In the genomic region with DNA sequence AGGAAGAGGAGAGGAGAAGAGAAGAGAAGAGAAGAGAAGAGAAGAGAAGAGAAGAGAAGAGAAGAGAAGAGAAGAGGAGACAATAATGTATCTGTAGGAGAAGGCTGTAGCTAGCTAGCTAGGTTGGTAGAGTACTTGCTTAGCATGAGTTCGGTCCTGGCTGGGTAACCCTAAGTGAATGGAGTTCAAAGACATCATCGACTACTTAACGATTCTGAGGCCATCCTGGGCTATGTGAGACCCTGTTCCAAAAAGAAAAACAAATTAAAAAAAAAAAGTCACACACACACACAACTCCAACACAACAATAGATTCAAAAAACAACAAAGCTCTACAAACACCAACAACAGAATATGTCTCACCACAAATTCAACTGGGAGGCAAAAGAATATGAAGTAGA, we compare ENCODE assay signal across 11 mouse cellular contexts. TPM values are rescaled to one million over a fixed set of nuclear protein-coding genes. Genes with fewer than 3 reads are reported as not detected.
DNase-seq lines count a peak whose midpoint lies in the region; ATAC-seq and TF ChIP-seq lines count a peak whose summit lies in the region.
"Had no signal": no experiment of that assay in that cellular context is flagged by ENCODE, and none has a peak within 500 bp of the region (broad histone marks: within the 10 kb centered on the region; RNA-seq: fewer than 3 reads in every experiment).

No protein-coding gene starts in this region.

- H3K4me1 ChIP-seq in heart, embryonic 10.5 days = peaks cover 20% of the 10 kb centered on the region
- H3K4me1 ChIP-seq in neural tube, embryonic 12.5 days = no peaks in the 10 kb centered on the region
- peaks cover 36% of the 10 kb centered on the region for H3K4me1 ChIP-seq in liver, embryonic 13.5 days (replicated peaks)
- H3K4me1 ChIP-seq in stomach, embryonic 15.5 days = peaks cover 7% of the 10 kb centered on the region; the same call in 1 of the 2 replicates
- H3K4me1 ChIP-seq in cerebellum, adult 2 months (ENCODE audit: control insufficient read depth, insufficient read depth, low read length) = no peaks in the 10 kb centered on the region

- TF ChIP-seq POLR2A in cerebellum, adult 2 months (IDR thresholded peaks at IDR 0.05; ENCODE audit: borderline replicate concordance, insufficient read depth, low read length) = no peak

- WGBS in heart, embryonic 10.5 days = 68% methylated on average over 3 of the region's 3 CpGs
- WGBS in neural tube, embryonic 12.5 days = 77% methylated on average over 3 of the region's 3 CpGs
- WGBS in liver, embryonic 13.5 days (ENCODE audit: insufficient replicate concordance) = 63% methylated on average over 3 of the region's 3 CpGs
- WGBS in stomach, embryonic 15.5 days = 73% methylated on average over 3 of the region's 3 CpGs
- WGBS in cerebellum, adult 2 months = 56% methylated on average over 3 of the region's 3 CpGs

- TF ChIP-seq CTCF in cerebellum, adult 2 months (IDR thresholded peaks at IDR 0.05; ENCODE audit: borderline replicate concordance, insufficient read depth, low read depth, low read length) = no peak

- ATAC-seq in neural tube, embryonic 12.5 days (ENCODE audit: low FRiP score, low read depth) = no peak
- ATAC-seq in liver, embryonic 13.5 days (ENCODE audit: low read depth) = no peak
- no peak for ATAC-seq in stomach, embryonic 15.5 days (ENCODE audit: insufficient read depth, low FRiP score, low read depth)

- intact Hi-C loops in heart, postnatal 10 days (cut with DNase I) = loop anchor here (1.0 to 5.0 kb wide), 4 partner anchors 35 to 210 kb away; partner anchors contain the start of genes Arl2bp and Cpne2

- DNase-seq in heart, embryonic 10.5 days (ENCODE audit: low spot score) = no peak
- no peak for DNase-seq in heart, postnatal 10 days
- DNase-seq in neural tube, embryonic 10.5 days (ENCODE audit: extremely low spot score, low spot score) = no peak
- DNase-seq in liver, embryonic 13.5 days = no peak
- no peak for DNase-seq in right cerebral cortex, postnatal 25 days
- DNase-seq in cerebellum, adult 2 months = no peak

- peaks cover 19% of the 10 kb centered on the region for H3K27me3 ChIP-seq in heart, embryonic 10.5 days (ENCODE audit: insufficient read depth, poor library complexity, severe bottlenecking)
- H3K27me3 ChIP-seq in neural tube, embryonic 12.5 days (replicated peaks) = peaks cover 9% of the 10 kb centered on the region
- H3K27me3 ChIP-seq in liver, embryonic 13.5 days = peaks cover 22% of the 10 kb centered on the region
- peaks cover 1% of the 10 kb centered on the region; the same call in 1 of the 2 replicates for H3K27me3 ChIP-seq in stomach, embryonic 15.5 days (replicated peaks)
- H3K27me3 ChIP-seq in cerebellum, adult 2 months (ENCODE audit: control insufficient read depth, insufficient read depth, low read length) = no peaks in the 10 kb centered on the region; the same call in 1 of the 2 replicates

- H3K4me3 ChIP-seq in heart, embryonic 10.5 days = peak overlapping the region; percentile 65
- H3K4me3 ChIP-seq in neural tube, embryonic 12.5 days = no peak overlapping the region
- no peak overlapping the region for H3K4me3 ChIP-seq in liver, embryonic 13.5 days (replicated peaks)
- no peak overlapping the region for H3K4me3 ChIP-seq in stomach, embryonic 15.5 days (replicated peaks)
- no peak overlapping the region for H3K4me3 ChIP-seq in cerebellum, adult 2 months (replicated peaks; ENCODE audit: insufficient read depth, low read depth, low read length)

- no peak overlapping the region for H3K27ac ChIP-seq in heart, embryonic 10.5 days
- H3K27ac ChIP-seq in neural tube, embryonic 12.5 days = no peak overlapping the region
- H3K27ac ChIP-seq in liver, embryonic 13.5 days = no peak overlapping the region
- no peak overlapping the region for H3K27ac ChIP-seq in stomach, embryonic 15.5 days
- no peak overlapping the region for H3K27ac ChIP-seq in cerebellum, adult 2 months (ENCODE audit: insufficient read depth, low read length)

- no peaks in the 10 kb centered on the region for H3K9me3 ChIP-seq in heart, embryonic 10.5 days
- H3K9me3 ChIP-seq in neural tube, embryonic 12.5 days = no peaks in the 10 kb centered on the region
- H3K9me3 ChIP-seq in liver, embryonic 13.5 days (replicated peaks) = no peaks in the 10 kb centered on the region
- H3K9me3 ChIP-seq in stomach, embryonic 15.5 days = no peaks in the 10 kb centered on the region

- H3K4me2 ChIP-seq in neural tube, embryonic 12.5 days (replicated peaks) = peak overlapping the region; percentile 56; the same call in 1 of the 2 replicates
- peak overlapping the region; percentile 80 for H3K4me2 ChIP-seq in liver, embryonic 13.5 days
- H3K4me2 ChIP-seq in stomach, embryonic 15.5 days = peak overlapping the region; percentile 69; the same call in 1 of the 2 replicates

- no peak overlapping the region for H3K9ac ChIP-seq in neural tube, embryonic 12.5 days
- no peak overlapping the region for H3K9ac ChIP-seq in liver, embryonic 13.5 days
- no peak overlapping the region for H3K9ac ChIP-seq in stomach, embryonic 15.5 days

- no peaks in the 10 kb centered on the region for H3K36me3 ChIP-seq in heart, embryonic 10.5 days
- no peaks in the 10 kb centered on the region for H3K36me3 ChIP-seq in neural tube, embryonic 12.5 days
- H3K36me3 ChIP-seq in liver, embryonic 13.5 days = no peaks in the 10 kb centered on the region
- no peaks in the 10 kb centered on the region for H3K36me3 ChIP-seq in stomach, embryonic 15.5 days

RNA-seq across cellular contexts. Expression of gene Pllp, which starts 6.1 kb away (rescaled TPM):
- 0.20 and 1.1 TPM in 2 replicates for polyA plus RNA-seq in heart, embryonic 10.5 days (2016; fragmentation: Nextera tagmentation; extraction: Ambion mirVana)
- 1 to 10 TPM in 1 of 2 experiments, under 1 TPM in 1; 0.72 to 1.1 TPM for total RNA-seq in heart, postnatal 10 days (2021)
- 0.66 and 0.97 TPM in 2 replicates for polyA plus RNA-seq in neural tube, embryonic 12.5 days (2016; fragmentation: Nextera tagmentation; extraction: Ambion mirVana)
- polyA plus RNA-seq in liver, embryonic 13.5 days (2015; fragmentation: Nextera tagmentation; extraction: Ambion mirVana) = 0.81 and 1.3 TPM in 2 replicates
- 71.7 and 79.4 TPM in 2 replicates for polyA plus RNA-seq in stomach, embryonic 15.5 days (2015; fragmentation: Nextera tagmentation; extraction: Ambion mirVana)
- 214 and 242 TPM in 2 replicates for polyA plus RNA-seq in cerebellum, adult 2 months (2012; rRNA removed)

RNA-seq across cellular contexts. Expression of gene Arl2bp, which starts 35.8 kb away (rescaled TPM):
- polyA plus RNA-seq in heart, embryonic 10.5 days (2016; fragmentation: Nextera tagmentation; extraction: Ambion mirVana) = 131 and 141 TPM in 2 replicates
- total RNA-seq in heart, postnatal 10 days (2021) = 100 to 1,000 TPM; 107 to 110 TPM
- 225 and 236 TPM in 2 replicates for polyA plus RNA-seq in neural tube, embryonic 12.5 days (2016; fragmentation: Nextera tagmentation; extraction: Ambion mirVana)
- polyA plus RNA-seq in liver, embryonic 13.5 days (2015; fragmentation: Nextera tagmentation; extraction: Ambion mirVana) = 37.2 and 38.2 TPM in 2 replicates
- 129 and 137 TPM in 2 replicates for polyA plus RNA-seq in stomach, embryonic 15.5 days (2015; fragmentation: Nextera tagmentation; extraction: Ambion mirVana)
- polyA plus RNA-seq in cerebellum, adult 2 months (2012; rRNA removed) = 198 and 211 TPM in 2 replicates

RNA-seq across cellular contexts. Expression of gene Ccl22, which starts 43.2 kb away (rescaled TPM):
- not detected in 2 replicates for polyA plus RNA-seq in heart, embryonic 10.5 days (2016; fragmentation: Nextera tagmentation; extraction: Ambion mirVana)
- total RNA-seq in heart, postnatal 10 days (2021) = not detected
- polyA plus RNA-seq in neural tube, embryonic 12.5 days (2016; fragmentation: Nextera tagmentation; extraction: Ambion mirVana) = not detected in 2 replicates
- 0.24 and 0.27 TPM in 2 replicates for polyA plus RNA-seq in liver, embryonic 13.5 days (2015; fragmentation: Nextera tagmentation; extraction: Ambion mirVana)
- polyA plus RNA-seq in stomach, embryonic 15.5 days (2015; fragmentation: Nextera tagmentation; extraction: Ambion mirVana) = not detected in 2 replicates
- 0.16 and 0.21 TPM in 2 replicates for polyA plus RNA-seq in cerebellum, adult 2 months (2012; rRNA removed)
- total RNA-seq: adrenal gland, adult 2 months had no signal
- polyA plus RNA-seq: inflammation-experienced regulatory T-cells, adult 6 months; neural tube, embryonic 14.5 days had no signal

Comparison
In these comparisons a context has a peak if more than half of its experiments do, and no peak if none do; other contexts are left out.
1. RNA of gene Pllp, which starts 6.1 kb away (polyA plus RNA-seq): 214 to 242 TPM in cerebellum, adult 2 months and 71.7 to 79.4 TPM in stomach, embryonic 15.5 days; 0.20 to 1.1 TPM in heart, embryonic 10.5 days, 0.81 to 1.3 TPM in liver, embryonic 13.5 days and 0.66 to 0.97 TPM in neural tube, embryonic 12.5 days; every median in the first group is over 10 times any median in the second.
2. Peak in every context shown above with its lines, with median percentiles within 50 percentile points of each other: H3K4me2 ChIP-seq.